Comparison of ENCODE assay signal across 21 mouse cellular contexts in the genomic region with DNA sequence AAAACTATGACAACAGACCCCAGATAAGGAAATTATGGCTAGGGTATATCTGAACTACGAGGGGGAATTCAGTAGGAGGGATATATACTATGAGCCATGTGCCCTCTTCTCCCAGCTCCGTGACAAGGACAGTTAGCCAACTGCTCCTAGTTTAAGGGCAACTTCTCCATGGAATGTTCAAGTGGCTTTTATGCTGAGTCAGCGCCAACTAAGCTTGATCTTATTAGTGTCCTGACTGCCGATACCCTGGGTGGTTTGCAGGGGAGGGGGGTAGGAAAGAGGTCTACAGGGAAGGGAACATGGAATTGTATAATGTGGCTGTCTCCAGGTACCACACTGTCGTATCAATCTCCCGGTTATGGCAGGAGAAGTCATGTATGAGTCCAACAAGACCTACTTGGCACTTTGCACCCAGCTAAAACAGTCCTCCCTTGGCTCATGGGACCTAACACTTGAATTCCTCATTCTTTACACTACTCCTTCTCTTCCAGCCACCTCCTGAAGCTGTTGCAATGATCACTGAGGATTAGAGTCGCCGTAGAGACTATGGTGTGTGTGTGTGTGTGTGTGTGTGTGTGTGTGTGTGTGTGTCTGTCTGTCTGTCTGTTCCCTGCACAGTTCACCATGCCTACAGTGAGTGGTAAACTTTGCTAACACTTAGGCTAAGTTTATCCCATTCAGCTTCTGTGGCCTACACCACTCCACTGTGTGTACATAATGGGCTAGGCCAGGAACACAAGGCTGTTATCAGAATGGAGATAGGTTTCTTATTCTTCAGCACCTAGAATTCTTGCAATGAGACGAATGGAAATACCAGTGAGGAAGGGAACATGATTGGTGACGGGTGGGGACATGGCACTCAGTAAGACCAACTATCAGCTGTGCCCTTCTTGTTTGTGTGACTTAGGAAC.
A peak's percentile ranks its signal among the peaks of the same experiment; 100 is the strongest.
DNase-seq lines count a peak whose midpoint lies in the region; ATAC-seq lines count a peak whose summit lies in the region.
"Had no signal": no experiment of that assay in that cellular context is flagged by ENCODE, and none has a peak within 500 bp of the region (broad histone marks: within the 10 kb centered on the region; RNA-seq: fewer than 3 reads in every experiment).

No protein-coding gene starts in this region.

- no peak for ATAC-seq in megakaryocyte, adult 5-6 weeks (ENCODE audit: poor library complexity, severe bottlenecking)
- ATAC-seq in megakaryocyte-erythroid progenitor cell, adult 5-6 weeks (replicated peaks; ENCODE audit: low FRiP score, low TSS enrichment, poor library complexity, severe bottlenecking) = peak; percentile 38; the same call in 1 of the 2 replicates
- ATAC-seq in forebrain, embryonic 16.5 days = no peak
- ATAC-seq: intestine, embryonic 15.5 days had no signal

- H3K27me3 ChIP-seq in megakaryocyte, embryonic 14.5 days (replicated peaks) = no peaks in the 10 kb centered on the region
- no peaks in the 10 kb centered on the region for H3K27me3 ChIP-seq in forebrain, embryonic 16.5 days (replicated peaks; ENCODE audit: control insufficient read depth, insufficient read depth, low read length)
- H3K27me3 ChIP-seq: embryonic facial prominence, embryonic 12.5 days; hindbrain, embryonic 15.5 days; intestine, embryonic 15.5 days; neural tube, embryonic 15.5 days had no signal

- no peak for DNase-seq in kidney, adult 9 months
- no peak for DNase-seq in ovary, postnatal 36 days (ENCODE audit: low spot score)
- DNase-seq: cerebellum, adult 18-20 months; cerebellum, postnatal 14 days; gastrocnemius, postnatal 36 days; kidney, postnatal 25 days; layer of hippocampus, postnatal 36 days; lung, adult 18-20 months; lung, postnatal 14 days; right cerebral cortex, postnatal 14 days; thymus, postnatal 25 days had no signal

- no peak overlapping the region for H3K4me2 ChIP-seq in forebrain, embryonic 16.5 days (ENCODE audit: low read length)
- H3K4me2 ChIP-seq: embryonic facial prominence, embryonic 12.5 days; hindbrain, embryonic 15.5 days; intestine, embryonic 15.5 days; limb, embryonic 13.5 days; neural tube, embryonic 15.5 days had no signal

- 91% methylated on average over 10 of the region's 10 CpGs for WGBS in forebrain, embryonic 16.5 days

- peak overlapping the region; percentile 80 for H3K27ac ChIP-seq in brown adipose tissue, adult 24 weeks (replicated peaks; ENCODE audit: low read depth, low read length)
- H3K27ac ChIP-seq in forebrain, embryonic 16.5 days (ENCODE audit: low read length) = no peak overlapping the region
- H3K27ac ChIP-seq: embryonic facial prominence, embryonic 12.5 days; hindbrain, embryonic 15.5 days; intestine, embryonic 15.5 days; limb, embryonic 13.5 days; neural tube, embryonic 15.5 days had no signal

- H3K36me3 ChIP-seq in megakaryocyte, embryonic 14.5 days (replicated peaks; ENCODE audit: low read length) = peaks cover 53% of the 10 kb centered on the region
- H3K36me3 ChIP-seq in forebrain, embryonic 16.5 days (ENCODE audit: control insufficient read depth, insufficient read depth) = no peaks in the 10 kb centered on the region
- H3K36me3 ChIP-seq: embryonic facial prominence, embryonic 12.5 days; hindbrain, embryonic 15.5 days; intestine, embryonic 15.5 days; limb, embryonic 13.5 days; neural tube, embryonic 15.5 days had no signal

- peak overlapping the region; percentile 35 for H3K4me3 ChIP-seq in megakaryocyte, embryonic 14.5 days (replicated peaks)
- 0 out of 2 replicates have a peak overlapping the region, but pooled peaks have one; percentile 12 for H3K4me3 ChIP-seq in brown adipose tissue, adult 24 weeks (ENCODE audit: insufficient read depth, low read depth, low read length)
- H3K4me3 ChIP-seq in forebrain, embryonic 16.5 days (replicated peaks; ENCODE audit: low read length) = no peak overlapping the region
- H3K4me3 ChIP-seq: embryonic facial prominence, embryonic 12.5 days; hindbrain, embryonic 15.5 days; intestine, embryonic 15.5 days; limb, embryonic 13.5 days; neural tube, embryonic 15.5 days had no signal

- H3K4me1 ChIP-seq in megakaryocyte, embryonic 14.5 days = peaks cover 95% of the 10 kb centered on the region
- peaks cover 13% of the 10 kb centered on the region; the same call in 1 of the 2 replicates for H3K4me1 ChIP-seq in brown adipose tissue, adult 24 weeks (ENCODE audit: control insufficient read depth, insufficient read depth, insufficient read length, low read length)
- no peaks in the 10 kb centered on the region for H3K4me1 ChIP-seq in forebrain, embryonic 16.5 days (replicated peaks; ENCODE audit: control insufficient read depth, insufficient read depth, low read length)
- H3K4me1 ChIP-seq: embryonic facial prominence, embryonic 12.5 days; hindbrain, embryonic 15.5 days; intestine, embryonic 15.5 days; neural tube, embryonic 15.5 days had no signal

- H3K9ac ChIP-seq in forebrain, embryonic 16.5 days (replicated peaks; ENCODE audit: low read depth, low read length) = no peak overlapping the region
- H3K9ac ChIP-seq: embryonic facial prominence, embryonic 12.5 days; hindbrain, embryonic 15.5 days; intestine, embryonic 15.5 days; limb, embryonic 13.5 days; neural tube, embryonic 15.5 days had no signal

- H3K9me3 ChIP-seq in megakaryocyte, embryonic 14.5 days = no peaks in the 10 kb centered on the region
- no peaks in the 10 kb centered on the region for H3K9me3 ChIP-seq in forebrain, embryonic 16.5 days (ENCODE audit: control insufficient read depth, low read length)
- H3K9me3 ChIP-seq: embryonic facial prominence, embryonic 12.5 days; hindbrain, embryonic 15.5 days; intestine, embryonic 15.5 days; limb, embryonic 13.5 days; neural tube, embryonic 15.5 days had no signal
